Mouse (Mus musculus) small intestine, adult 2 months (tissue): ENCODE measurements around the gene Icam2.
"Not testable (repeated sequence)": the region's sequence is repeated elsewhere in the genome, so short reads cannot be mapped to it uniquely, and the experiment has no call there.

Experiments
- CTCF ChIP-seq: fragments of 200-500 bp; IDR thresholded peaks from 2 replicates; pipeline ENCODE4 v1.5.1; 2012; ENCODE audit warnings: low read depth, mild to moderate bottlenecking, control low read depth, inconsistent platforms, low read length, moderate library complexity, mixed read lengths; ENCODE audit not compliant: insufficient replicate concordance, insufficient read length; ENCODE audit errors: extremely low read depth
- POLR2A ChIP-seq: fragments of 200-500 bp; IDR thresholded peaks from 2 replicates; pipeline ENCODE4 v1.6.1; 2012; ENCODE audit warnings: low read depth, mild to moderate bottlenecking, control low read depth, inconsistent platforms, low read length, moderate library complexity

DNA sequence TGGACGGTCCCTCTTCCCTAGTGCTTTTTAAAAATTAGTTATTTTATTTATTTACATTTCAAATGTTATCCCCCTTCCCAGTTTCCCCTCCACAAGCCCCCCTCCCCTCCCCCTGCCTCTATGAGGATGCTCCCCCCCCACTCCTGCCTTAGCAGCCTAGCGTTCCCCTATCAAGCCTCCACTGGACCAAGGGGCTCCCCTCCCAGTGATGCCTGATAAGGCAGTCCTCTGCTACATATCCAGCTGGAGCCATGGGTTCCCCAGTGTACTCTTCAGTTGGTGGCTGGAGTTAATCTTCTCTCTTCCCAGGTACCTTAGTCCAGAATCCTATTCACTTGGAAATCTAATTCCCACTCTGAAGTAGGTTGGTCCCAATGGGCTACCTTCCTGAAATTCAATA is 6.2 kb upstream of the Icam2 start:
- TF ChIP-seq CTCF, POLR2A: not testable (repeated sequence)
